Mouse (Mus musculus) urinary bladder, postnatal 4 days (tissue): Measurements from ENCODE around the gene Cenpm.

ENCODE experiments used
- DNase-seq, 2 experiments: peaks; one replicate each; pipeline ENCODE4 v3.0.0; 2021 to 2022; ENCODE audit warnings: low spot score in 2 of 2

Gene Cenpm

GRCm38 (mm10) chr15:82192617-82193016 lies 51.9 kb downstream of the Cenpm start:
- DNase-seq, result no peak

DNA sequence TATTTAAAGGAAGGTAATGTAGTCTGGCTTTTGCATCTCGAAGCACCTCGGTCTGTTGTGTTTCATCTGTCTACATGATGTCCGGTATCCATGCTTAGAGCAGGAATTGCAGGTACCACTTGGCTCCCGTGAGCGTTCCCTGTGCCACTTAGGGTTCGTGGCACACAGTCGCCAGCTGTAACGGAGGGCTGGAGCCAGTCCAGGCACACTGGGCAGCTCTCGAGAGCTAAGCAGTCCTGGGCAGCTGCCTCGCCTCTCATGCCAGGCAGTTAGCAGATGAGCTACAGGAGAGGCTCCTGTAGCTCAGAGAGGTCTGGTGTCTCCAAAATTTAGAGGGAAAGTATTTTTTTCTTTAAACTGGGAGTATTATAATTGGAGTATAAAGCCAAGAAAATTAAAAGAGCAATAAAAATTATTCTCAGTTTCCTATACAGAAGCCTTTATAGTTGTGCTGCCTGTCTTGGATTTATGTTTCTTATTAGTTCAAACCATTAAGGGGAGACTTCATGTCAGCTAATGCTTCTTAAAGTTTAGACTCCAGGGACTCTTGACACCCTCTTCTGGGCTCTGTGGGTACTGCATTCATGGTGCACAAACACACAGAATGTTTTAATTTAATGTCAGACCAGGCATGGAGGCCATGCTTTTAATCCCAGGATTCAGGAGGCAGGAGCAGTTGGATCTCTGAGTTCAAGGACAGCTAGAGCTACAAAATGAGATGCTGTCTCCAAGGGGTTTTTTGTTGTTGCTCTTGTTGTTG lies 55.9 kb downstream of the Cenpm start:
- no peak for DNase-seq

GRCm38 (mm10) chr15:82187924-82188323 lies 56.6 kb downstream of the Cenpm start:
- DNase-seq, result no peak

DNA sequence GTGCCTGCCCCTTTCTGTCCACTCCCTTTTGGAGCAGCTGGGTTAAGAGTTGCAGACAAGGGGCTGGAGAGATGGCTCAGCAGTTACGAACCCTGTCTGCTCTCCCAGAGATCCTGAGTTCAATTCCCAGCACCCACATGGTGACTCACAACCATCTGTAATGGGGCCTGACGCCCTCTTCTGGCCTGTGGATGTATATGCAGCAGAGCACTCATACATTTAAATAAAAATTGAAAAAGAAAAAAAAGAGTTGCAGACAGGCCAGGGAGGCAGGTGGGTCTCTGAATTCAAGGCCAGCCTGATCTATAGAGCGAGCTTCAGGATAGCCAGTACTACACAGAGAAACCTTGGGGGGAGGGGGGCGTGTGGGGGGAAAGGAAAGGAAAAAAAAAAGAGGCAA lies 57.1 kb downstream of the Cenpm start:
- no peak for DNase-seq

- no peak for DNase-seq
Observed at GRCm38 (mm10) chr15:82186931-82187330, 57.6 kb downstream of the Cenpm start.

DNA sequence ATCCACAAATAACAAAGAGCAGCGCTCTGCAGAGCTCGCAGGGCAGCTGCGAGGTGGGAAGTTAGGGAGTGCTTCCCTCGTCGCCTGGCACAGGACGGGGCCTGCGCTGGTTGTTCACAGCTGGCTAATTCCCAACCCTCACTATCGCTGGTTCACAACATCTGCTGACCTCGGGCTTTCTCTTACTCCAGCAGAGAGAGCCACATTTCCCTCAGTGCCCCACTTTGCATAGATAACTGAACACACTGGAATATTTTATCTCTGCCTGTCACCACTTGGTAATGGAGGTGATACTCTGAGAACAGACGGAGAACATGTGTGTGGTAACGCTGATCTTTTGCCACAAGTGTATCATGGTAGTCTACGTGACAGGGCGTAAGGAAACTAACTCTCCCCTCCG lies 58.4 kb downstream of the Cenpm start:
- no peak for DNase-seq

DNA sequence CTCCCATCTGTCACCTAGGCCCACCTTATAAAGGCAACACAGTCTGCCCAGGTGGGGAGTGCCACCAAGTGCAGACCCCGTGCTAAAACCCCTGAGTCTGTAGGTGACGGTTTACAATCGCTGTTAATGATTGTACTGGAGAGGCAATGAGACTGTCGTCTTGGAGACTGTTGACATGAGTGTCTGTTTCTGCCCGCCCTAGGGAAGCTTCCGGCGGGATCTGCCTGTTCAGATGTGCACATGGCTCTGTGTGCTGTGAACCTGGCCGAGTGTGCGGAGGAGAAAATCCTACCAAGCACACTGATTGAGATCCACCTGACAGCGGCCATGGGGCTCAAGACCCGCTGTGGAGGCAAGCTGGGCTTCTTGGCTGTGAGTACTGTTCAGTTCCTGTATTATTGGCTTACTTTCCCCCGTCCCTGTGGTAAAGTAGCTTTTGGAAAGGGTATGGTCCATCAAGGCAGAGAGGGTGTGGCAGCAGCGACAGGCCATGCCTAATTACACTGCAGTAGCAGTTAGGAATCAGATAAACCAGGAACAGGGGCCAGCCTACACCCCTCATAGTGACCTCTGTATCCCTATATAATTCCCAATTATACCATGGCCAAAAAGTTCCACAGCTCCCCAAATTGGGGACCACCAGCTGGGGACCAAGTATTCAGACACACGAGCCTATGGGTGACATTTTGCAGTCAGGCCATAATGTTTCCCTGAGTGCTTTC lies 59.3 kb downstream of the Cenpm start:
- no peak for DNase-seq

DNA sequence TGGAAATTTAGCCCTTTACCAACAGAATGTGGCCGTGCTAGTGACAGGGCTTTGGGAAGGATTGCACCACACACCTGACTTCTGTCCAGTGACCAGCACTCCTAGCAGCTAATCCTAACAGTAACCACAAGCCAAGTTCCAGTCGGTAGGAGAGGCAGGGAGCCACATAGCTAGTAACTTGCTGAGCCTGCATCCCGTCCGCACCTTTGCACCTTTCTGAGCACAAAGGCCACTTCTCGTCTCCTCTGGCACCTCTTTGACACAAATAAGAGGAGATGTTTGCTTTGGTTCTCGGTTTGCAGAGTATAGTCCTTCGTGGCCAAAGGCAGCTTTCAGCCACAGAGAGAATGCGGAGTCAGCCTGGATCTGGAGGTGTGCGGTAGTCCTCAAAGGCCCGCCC lies 59.9 kb downstream of the Cenpm start:
- no peak for DNase-seq

- DNase-seq, result no peak
Observed at GRCm38 (mm10) chr15:82184183-82184582, 60.4 kb downstream of the Cenpm start.
